Mouse (Mus musculus) midbrain, embryonic 12.5 days (tissue): ENCODE measurements around the gene Grm2. TPM values are rescaled to one million over a fixed set of nuclear protein-coding genes. Genes with fewer than 3 reads are reported as not detected.
"Not testable (repeated sequence)": the region's sequence is repeated elsewhere in the genome, so short reads cannot be mapped to it uniquely, and the experiment has no call there.

Experiments used
- ATAC-seq: fragments of 200-750 bp; cut with Nextera tagmentation; 2 replicates; pipeline ENCODE4 v1.8.0; 2017; ENCODE audit warnings: low read depth, moderate TSS enrichment, moderate library complexity; ENCODE audit not compliant: low FRiP score
- H3K27ac ChIP-seq: fragments of 300-500 bp; sonication (generic); replicated peaks from 2 replicates; pipeline ENCODE4 v1.5.1; 2016; ENCODE audit warnings: mild to moderate bottlenecking
- H3K27me3 ChIP-seq: fragments of 300-500 bp; sonication (generic); 2 replicates; pipeline ENCODE4 v1.6.1; 2016; ENCODE audit warnings: mild to moderate bottlenecking
- H3K36me3 ChIP-seq: fragments of 300-500 bp; sonication (generic); 2 replicates; pipeline ENCODE4 v1.6.1; 2016
- H3K4me1 ChIP-seq: fragments of 300-500 bp; sonication (generic); 2 replicates; pipeline ENCODE4 v1.6.1; 2016
- H3K4me2 ChIP-seq: fragments of 300-500 bp; sonication (generic); replicated peaks from 2 replicates; pipeline ENCODE4 v1.6.1; 2016; ENCODE audit warnings: mild to moderate bottlenecking, moderate library complexity
- H3K4me3 ChIP-seq: fragments of 300-500 bp; sonication (generic); 2 replicates; pipeline ENCODE4 v1.5.1; 2016; ENCODE audit warnings: mild to moderate bottlenecking
- H3K9ac ChIP-seq: fragments of 300-500 bp; sonication (generic); replicated peaks from 2 replicates; pipeline ENCODE4 v1.6.1; 2016; ENCODE audit warnings: mild to moderate bottlenecking, moderate library complexity
- H3K9me3 ChIP-seq: fragments of 300-500 bp; sonication (generic); 2 replicates; pipeline ENCODE4 v1.6.1; 2016; ENCODE audit warnings: mild to moderate bottlenecking
- WGBS: fragments of 180-500 bp; shearing (Covaris S2); methylation state at CpG from one replicate; pipeline ENCODE4 v1.1.7; 2016; 5-methylcytosine and 5-hydroxymethylcytosine counted together
- polyA plus RNA-seq: library from polyadenylated mRNA; unstranded; fragments of >200 nt; fragmentation: Nextera tagmentation; extraction: Ambion mirVana; gene quantifications from 2 replicates; pipeline ENCODE4 v1.2.1, GENCODE M21; 2016

Grm2 gene
- polyA plus RNA-seq, 1 experiment from 2014 or later, result 9.6 TPM

DNA sequence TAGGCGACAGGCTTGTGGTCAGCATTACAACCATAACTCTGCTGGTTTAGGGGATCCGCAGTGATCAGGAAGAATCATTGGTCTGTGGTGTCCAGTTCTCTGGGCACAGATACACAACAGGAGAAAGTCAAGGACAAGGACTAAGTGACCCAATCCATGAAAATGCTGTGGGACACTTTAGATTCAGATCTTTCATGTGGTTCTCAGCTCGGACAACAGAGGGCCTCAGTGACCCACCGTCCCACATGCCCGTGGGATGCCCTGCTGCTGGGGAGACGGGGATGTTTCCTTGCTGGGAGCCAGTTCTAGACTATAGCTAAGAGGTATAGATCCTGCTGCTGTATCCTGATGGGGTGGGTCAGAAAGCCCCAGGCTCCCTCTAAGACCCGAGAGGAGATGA, 57.4 kb downstream of the Grm2 start:
- WGBS, result 43% methylated on average over 7 of the region's 7 CpGs
- no peaks in the 10 kb centered on the region for H3K27me3 ChIP-seq
- H3K27ac ChIP-seq, result no peak overlapping the region
- H3K9me3 ChIP-seq, result no peaks in the 10 kb centered on the region
- ATAC-seq, result no peak
- no peak overlapping the region for H3K9ac ChIP-seq
- no peaks in the 10 kb centered on the region for H3K4me1 ChIP-seq
- no peak overlapping the region for H3K4me3 ChIP-seq
- no peaks in the 10 kb centered on the region for H3K36me3 ChIP-seq
- H3K4me2 ChIP-seq, result no peak overlapping the region

- no peaks in the 10 kb centered on the region for H3K4me1 ChIP-seq
- no peak for ATAC-seq
- WGBS, result 76% methylated on average over 7 of the region's 7 CpGs
- no peak overlapping the region for H3K27ac ChIP-seq
- no peak overlapping the region for H3K9ac ChIP-seq
- no peaks in the 10 kb centered on the region for H3K27me3 ChIP-seq
- H3K4me2 ChIP-seq, result no peak overlapping the region
- H3K4me3 ChIP-seq, result no peak overlapping the region
- no peaks in the 10 kb centered on the region for H3K9me3 ChIP-seq
- no peaks in the 10 kb centered on the region for H3K36me3 ChIP-seq
Observed at GRCm38 (mm10) chr9:106595836-106596235, 60.0 kb downstream of the Grm2 start.

DNA sequence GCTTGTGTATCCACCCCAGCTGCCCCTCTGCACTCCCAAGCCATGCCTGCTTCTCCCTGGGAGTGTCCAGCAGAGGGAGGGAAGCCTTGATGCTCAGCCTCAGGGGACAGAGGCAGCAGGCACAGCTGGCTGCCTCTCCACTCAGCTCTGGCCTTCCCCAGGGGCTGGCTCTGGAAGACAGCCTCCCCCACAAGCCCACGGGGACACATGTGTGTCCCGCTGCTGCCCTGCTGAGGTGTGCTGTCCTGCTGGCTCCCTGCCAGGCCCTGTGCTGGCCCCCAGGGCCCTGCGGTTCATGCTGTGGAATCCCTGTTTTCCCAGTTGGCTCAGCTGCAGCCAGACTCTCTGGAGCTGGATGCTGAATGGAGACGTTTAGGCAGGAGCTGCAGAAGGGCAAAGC, 60.5 kb downstream of the Grm2 start:
- not testable (repeated sequence) for H3K9me3 ChIP-seq, H3K4me2 ChIP-seq, H3K4me3 ChIP-seq, H3K36me3 ChIP-seq, H3K27ac ChIP-seq, H3K27me3 ChIP-seq, H3K4me1 ChIP-seq, H3K9ac ChIP-seq, ATAC-seq
- WGBS, result 24% methylated on average over 4 of the region's 4 CpGs

Other genes with a start within 250 kb of the Grm2 start
- gene Rpl29, start 226.6 kb downstream of the Grm2 start, polyA plus RNA-seq, result 716 and 732 TPM in 2 replicates
- 30.1 and 30.5 TPM in 2 replicates for gene Acy1, start 217.8 kb downstream of the Grm2 start, polyA plus RNA-seq
- 4.2 and 4.7 TPM in 2 replicates for gene Abhd14b, start 208.6 kb downstream of the Grm2 start, polyA plus RNA-seq
- 34.1 and 36.5 TPM in 2 replicates for gene Abhd14a, start 208.4 kb downstream of the Grm2 start, polyA plus RNA-seq
- 343 and 348 TPM in 2 replicates for gene Pcbp4, start 202.8 kb downstream of the Grm2 start, polyA plus RNA-seq
- 0.71 and 0.79 TPM in 2 replicates for gene Gpr62, start 190.1 kb downstream of the Grm2 start, polyA plus RNA-seq
- gene Rrp9, start 180.1 kb downstream of the Grm2 start, polyA plus RNA-seq, result 47.1 and 51.4 TPM in 2 replicates
- 1.0 and 1.8 TPM in 2 replicates for gene Parp3, start 179.1 kb downstream of the Grm2 start, polyA plus RNA-seq
- not detected in 2 replicates for gene Iqcf1, start 156.1 kb downstream of the Grm2 start, polyA plus RNA-seq
- gene Iqcf5, start 141.5 kb downstream of the Grm2 start, polyA plus RNA-seq, result not detected in 2 replicates
- not detected in 2 replicates for gene Iqcf3, start 94.5 kb downstream of the Grm2 start, polyA plus RNA-seq
- not detected in 2 replicates for gene Iqcf4, start 85.1 kb downstream of the Grm2 start, polyA plus RNA-seq
- gene Iqcf6, start 29.5 kb downstream of the Grm2 start, polyA plus RNA-seq, result not detected in 2 replicates
- 26.3 and 30.3 TPM in 2 replicates for gene Tex264, start 29.8 kb upstream of the Grm2 start, polyA plus RNA-seq
- 10.4 and 11.4 TPM in 2 replicates for gene Rad54l2, start 133.1 kb upstream of the Grm2 start, polyA plus RNA-seq
- 26.8 and 35.3 TPM in 2 replicates for gene Dcaf1, start 165.8 kb upstream of the Grm2 start, polyA plus RNA-seq
- gene Rbm15b, start 231.3 kb upstream of the Grm2 start, polyA plus RNA-seq, result 33.4 and 39.2 TPM in 2 replicates
- 194 and 217 TPM in 2 replicates for gene Manf, start 235.9 kb upstream of the Grm2 start, polyA plus RNA-seq